Mouse (Mus musculus) right cerebral cortex, adult 2 months (tissue): ENCODE results near the gene Kcnj12.

Experiments
- DNase-seq, 2 experiments: peaks; one replicate each; pipeline ENCODE4 v3.0.0; 2021 to 2022; ENCODE audit warnings: low spot score in 2 of 2

Gene Kcnj12

DNA sequence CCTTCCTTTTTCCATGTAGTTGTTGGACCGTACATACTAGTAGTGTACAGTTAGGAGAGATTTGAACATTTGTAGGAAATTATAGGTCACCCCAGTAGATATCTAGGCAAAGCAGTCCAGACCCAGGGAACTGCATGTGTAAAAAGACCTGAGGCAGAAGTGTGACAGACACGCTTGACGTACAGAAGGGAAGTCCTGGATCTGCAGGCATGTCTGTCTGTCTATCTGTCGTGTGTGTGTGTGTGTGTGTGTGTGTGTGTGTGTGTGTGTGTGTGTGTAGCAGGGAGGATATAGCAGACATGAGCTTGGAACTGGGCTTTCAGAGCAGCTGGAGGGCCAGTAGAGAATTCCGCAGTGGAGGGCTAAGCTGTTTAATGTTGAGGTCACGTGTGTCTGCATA lies 87.3 kb downstream of the Kcnj12 start:
- DNase-seq = no peak

- DNase-seq = no peak
Measured at GRCm38 (mm10) chr11:61110113-61110512, 87.7 kb downstream of the Kcnj12 start.

- no peak for DNase-seq
Measured at GRCm38 (mm10) chr11:61110928-61111327, 88.6 kb downstream of the Kcnj12 start.

DNA sequence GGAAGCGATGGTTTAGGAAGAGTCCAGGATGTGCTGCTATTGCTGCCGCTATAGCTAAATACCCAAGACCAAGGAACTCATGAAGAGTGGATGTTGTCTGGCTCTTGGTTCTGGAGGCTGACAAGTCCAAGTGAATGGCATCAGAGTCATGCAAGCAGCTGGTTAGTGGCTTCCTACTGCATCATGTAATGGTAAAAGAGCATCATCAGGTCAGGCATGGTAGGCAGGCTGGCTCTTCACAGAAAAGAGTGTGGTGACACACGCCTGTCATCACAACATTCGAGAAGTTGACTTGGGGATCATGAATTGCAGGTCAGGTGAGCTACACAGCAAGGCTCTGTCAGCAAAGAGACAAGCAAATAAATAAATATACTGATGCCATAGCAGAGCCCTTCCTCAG lies 89.1 kb downstream of the Kcnj12 start:
- no peak for DNase-seq

DNA sequence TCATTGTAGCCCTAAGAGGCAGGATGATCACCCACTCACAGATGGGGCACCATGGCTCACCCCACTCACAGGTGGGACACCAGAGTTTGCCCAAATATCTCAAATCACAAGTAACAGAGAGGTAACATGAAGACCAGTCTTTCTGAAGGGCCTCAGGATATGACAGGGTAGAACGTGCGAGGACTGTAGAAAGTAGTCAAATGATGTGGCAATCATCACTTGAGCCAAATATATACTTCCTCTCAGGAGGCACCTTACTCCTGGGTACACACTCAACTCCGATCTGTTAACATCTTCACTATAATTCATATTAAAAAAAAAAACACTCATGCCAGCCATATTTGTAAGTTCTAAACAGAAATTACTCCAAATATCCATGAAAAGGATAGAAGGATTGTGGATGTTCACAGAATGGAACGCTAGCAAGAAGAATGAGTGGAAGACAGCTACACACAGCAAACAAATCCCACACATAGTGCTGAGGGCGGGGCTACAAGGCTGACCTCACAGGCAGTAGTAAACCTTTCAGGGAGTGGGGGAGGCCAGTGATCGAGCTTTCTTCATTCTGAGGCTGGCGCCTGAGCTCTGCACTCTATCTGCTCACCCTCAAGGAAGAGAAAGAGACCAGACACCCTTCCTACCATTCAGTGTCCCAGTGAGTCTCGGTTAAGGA lies 90.1 kb downstream of the Kcnj12 start:
- no peak for DNase-seq

DNA sequence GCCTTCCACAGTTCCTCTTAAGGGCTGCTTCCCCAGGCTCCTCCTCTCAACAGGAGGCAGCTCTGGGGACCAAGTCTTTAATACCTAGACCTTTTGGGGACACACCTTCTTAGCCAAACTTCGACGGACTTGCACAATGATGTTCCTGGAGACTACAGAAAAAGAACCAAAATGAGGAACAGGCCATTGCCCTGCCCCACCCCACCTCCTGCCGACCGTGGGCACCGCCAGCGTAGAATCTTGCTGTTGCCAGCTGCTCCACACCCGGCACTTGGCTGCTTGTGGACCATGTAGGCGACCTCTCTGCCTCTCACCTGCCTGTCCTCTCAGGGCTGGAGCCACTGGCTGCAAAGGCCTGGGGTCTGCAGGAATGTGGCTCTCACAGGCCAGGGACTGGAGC lies 93.9 kb downstream of the Kcnj12 start:
- no peak for DNase-seq

DNA sequence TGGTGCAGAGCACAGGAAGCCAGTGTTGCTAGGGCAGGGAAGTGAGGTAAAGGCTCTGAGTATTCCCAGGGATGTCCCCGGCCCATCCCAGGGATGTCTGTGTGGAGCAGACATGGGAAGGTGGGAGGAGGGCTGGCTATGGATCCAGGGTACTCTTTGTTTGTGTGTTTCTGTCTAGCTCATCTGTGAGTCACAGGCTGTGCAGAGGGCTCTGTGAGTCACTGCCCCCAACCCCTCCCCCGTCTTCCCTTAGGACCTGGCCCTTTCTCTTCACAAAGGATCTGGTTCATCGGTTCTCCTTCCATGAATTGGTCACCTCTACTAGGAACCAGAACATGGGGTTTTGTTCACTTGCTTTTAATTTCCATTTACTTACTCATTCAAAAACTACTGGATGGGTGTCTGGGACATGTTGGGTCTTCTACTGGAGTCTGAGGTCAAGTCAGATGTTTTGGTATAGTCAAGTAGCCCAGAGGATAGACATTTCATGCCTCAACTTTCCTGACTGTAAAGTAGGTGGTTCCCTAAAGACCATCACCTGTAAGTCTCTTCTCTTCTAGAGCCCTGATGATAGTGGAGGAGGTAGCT lies 97.7 kb downstream of the Kcnj12 start:
- DNase-seq = no peak
